Mouse (Mus musculus) spleen, postnatal 14 days (tissue): ENCODE measurements around the gene Acot2.
"Not testable (repeated sequence)": the region's sequence is repeated elsewhere in the genome, so short reads cannot be mapped to it uniquely, and the experiment has no call there.

ENCODE experiments used
- DNase-seq, 2 experiments: peaks; one replicate each; pipeline ENCODE4 v3.0.0; 2021 to 2022; ENCODE audit warnings: low spot score in 2 of 2

Gene Acot2

DNA sequence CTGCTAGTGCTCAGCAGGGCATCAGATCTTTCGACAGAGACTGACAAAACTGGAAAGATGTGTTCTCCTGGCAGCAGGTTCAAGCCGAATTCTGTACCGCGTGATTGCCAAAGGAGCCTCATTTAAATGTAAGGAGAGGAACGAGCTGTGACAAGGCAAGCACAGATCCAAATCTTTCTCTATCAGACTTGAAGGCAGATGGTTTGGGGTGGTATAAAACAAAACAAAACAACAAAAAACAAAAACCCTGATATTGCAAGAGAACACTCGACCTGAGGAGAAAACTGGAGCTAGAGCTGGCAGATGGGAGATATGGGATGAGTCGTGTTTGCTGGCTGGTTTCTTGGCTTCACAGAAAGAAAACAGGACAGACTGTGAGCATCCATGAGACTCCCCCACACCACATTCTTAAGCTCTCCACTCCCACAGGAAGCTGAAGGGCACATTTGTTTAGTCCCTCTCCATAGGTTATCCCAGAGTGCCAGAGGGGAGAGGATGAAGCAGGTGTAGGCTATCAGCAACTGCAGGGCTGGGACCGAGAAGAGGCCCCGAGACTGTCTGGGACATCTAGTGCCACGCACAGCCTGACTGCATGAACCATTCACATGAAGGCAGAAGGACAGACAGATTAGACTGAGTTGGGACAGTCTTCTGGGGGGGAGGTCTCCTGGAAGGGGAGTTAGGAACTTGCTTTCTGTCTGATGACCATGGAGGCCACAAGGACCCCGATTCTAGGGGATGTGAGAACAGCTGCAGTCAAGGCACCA lies 10.9 kb downstream of the Acot2 start:
- no peak for DNase-seq

DNA sequence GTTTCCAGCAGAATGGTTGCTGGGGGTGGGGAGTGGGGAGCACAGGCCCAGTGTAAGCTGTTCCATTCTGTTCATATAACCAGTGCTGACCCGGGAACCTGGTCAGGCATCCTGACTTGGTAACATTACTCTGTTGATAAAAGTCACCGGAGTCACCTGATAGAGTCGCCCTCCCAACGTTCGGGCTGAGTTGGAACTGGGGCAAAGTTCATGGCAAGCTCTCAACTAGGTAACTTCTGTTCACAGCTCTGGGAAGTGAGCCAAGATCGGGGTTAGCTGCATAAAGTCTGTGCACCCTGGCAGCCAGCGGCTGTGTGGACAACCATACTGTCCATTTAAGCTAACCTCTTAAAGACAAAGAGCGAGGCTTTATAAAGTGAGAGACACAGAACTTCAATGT lies 11.6 kb downstream of the Acot2 start:
- not testable (repeated sequence) for DNase-seq

DNA sequence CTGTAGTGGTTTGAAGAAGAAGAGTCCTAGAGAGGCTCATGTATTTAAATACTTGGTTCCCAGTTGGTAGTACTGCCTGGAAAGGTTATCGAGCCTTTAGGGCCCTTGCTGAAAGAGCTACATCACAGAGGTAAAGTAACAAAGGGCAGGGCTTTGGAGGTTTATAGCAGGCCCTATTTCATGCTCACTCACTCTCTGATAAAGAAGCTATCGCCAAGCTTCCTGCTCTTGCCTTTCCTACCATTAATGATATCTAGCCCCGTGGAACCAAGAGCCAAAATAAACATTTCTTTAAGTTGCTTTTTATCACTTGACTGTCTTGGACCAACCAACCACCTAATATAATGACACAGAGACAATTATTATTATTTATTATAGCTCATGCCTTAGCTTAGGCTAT lies 12.8 kb downstream of the Acot2 start:
- DNase-seq = no peak

DNA sequence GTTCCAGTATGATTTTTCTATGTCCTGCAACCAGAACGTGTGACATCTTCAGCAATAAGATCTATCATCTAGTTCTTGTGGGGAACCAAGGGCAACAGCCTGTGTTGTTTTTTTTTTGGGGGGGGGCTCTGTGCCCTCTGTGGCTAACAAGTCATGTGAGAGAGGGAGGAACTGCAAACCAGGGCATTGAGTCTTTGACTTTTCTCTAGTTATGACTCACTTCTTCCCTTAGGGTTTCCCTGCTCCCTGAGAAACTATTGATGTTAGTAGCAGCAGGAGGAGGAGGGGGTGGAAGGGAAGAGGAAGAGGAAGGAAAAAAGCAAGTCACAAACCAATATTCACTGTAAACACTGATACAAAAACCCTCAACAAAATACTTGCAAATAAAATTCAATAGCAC lies 16.2 kb downstream of the Acot2 start:
- no peak for DNase-seq

GRCm38 (mm10) chr12:84008251-84008650 lies 20.6 kb downstream of the Acot2 start:
- no peak for DNase-seq

DNA sequence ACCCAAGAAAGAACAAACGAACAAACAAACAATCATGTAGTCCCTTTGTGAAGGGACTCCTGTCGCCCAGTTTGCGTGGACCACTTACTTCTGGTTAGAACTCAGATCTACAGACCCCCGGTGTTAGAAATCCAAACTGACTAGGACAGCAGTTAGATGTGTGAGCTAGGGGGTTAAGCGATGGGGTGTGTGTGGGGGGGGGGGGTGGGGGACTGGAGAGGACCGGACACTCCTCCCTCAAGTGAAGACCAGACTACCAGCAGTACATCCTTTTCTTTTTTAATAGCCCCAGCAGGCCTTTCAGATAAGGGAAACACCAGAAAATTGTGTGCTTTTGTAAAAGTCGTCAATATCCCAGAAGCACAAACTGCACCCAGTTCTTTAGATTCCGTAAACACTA lies 21.1 kb downstream of the Acot2 start:
- no peak for DNase-seq

GRCm38 (mm10) chr12:84009171-84009965 lies 21.7 kb downstream of the Acot2 start, which contains the start of gene Acot1:
TSS of gene Acot1 (plus strand) at chr12:84009490.
- DNase-seq = peak in 1 of 2 experiments; percentile 15

DNA sequence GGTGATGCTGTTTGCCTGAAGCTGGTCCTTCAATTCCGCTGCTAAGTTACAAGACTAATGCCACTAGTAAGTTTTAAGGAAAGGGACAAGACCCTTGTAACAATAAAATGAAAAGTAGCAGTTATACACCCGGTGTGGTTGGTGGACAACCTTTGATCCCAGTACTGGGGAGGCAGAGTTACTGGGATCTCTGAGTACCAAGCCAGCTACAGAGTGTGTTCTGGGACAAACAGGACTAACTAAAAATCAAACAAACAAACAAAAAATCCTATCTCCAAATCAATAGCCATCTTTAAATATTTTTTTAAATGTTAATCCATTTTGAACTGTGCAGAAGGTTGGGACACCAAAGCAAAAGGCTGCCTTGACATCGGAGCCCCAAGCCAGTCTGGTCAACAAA lies 22.5 kb downstream of the Acot2 start:
- no peak for DNase-seq

- no peak for DNase-seq
Measured at GRCm38 (mm10) chr12:84011251-84012040, 23.8 kb downstream of the Acot2 start.

GRCm38 (mm10) chr12:84013130-84013529 lies 25.5 kb downstream of the Acot2 start:
- no peak for DNase-seq

- DNase-seq = no peak
Measured at GRCm38 (mm10) chr12:84013701-84014100, 26.0 kb downstream of the Acot2 start.

DNA sequence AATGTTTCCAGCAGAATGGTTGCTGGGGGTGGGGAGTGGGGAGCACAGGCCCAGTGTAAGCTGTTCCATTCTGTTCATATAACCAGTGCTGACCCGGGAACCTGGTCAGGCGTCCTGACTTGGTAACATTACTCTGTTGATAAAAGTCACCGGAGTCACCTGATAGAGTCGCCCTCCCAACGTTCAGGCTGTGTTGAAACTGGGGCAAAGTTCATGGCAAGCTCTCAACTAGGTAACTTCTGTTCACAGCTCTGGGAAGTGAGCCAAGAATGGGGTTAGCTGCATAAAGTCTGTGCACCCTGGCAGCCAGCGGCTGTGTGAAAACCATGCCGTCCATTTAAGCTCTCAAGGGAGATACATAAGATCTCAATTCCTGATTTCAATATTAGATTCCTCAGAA lies 32.9 kb downstream of the Acot2 start:
- DNase-seq = peak in 1 of 2 experiments; percentile 8

- not testable (repeated sequence) for DNase-seq
Measured at GRCm38 (mm10) chr12:84022266-84022665, 34.6 kb downstream of the Acot2 start.

- no peak for DNase-seq
Measured at GRCm38 (mm10) chr12:84023052-84023745, 35.5 kb downstream of the Acot2 start.

DNA sequence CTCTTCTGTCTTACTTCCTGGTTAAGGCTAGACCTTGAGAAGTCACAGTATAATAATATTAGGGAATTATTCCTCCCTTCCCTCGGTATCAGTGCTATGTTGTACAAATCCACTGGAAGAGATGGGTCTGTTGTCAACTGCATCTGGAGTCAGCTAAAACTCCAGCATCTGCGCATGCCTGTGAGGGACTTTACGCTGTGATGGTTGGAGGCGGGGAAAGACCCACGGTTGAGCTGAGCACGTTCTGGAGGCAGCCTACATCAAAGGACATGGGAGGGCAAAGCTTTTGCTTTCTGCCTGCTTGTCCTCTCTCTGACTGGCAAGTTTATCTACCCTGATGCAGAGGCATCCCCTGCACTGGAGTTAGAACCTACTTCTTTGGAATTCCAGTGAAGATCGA lies 38.2 kb downstream of the Acot2 start:
- DNase-seq = no peak

- not testable (repeated sequence) for DNase-seq
Measured at GRCm38 (mm10) chr12:84028328-84028727, 40.7 kb downstream of the Acot2 start.

- DNase-seq = not testable (repeated sequence)
Measured at GRCm38 (mm10) chr12:84029043-84029442, 41.4 kb downstream of the Acot2 start.

GRCm38 (mm10) chr12:84030659-84031332 lies 43.1 kb downstream of the Acot2 start:
- DNase-seq = peak; percentile 36 to 62

GRCm38 (mm10) chr12:84032854-84033253 lies 45.2 kb downstream of the Acot2 start:
- no peak for DNase-seq

DNA sequence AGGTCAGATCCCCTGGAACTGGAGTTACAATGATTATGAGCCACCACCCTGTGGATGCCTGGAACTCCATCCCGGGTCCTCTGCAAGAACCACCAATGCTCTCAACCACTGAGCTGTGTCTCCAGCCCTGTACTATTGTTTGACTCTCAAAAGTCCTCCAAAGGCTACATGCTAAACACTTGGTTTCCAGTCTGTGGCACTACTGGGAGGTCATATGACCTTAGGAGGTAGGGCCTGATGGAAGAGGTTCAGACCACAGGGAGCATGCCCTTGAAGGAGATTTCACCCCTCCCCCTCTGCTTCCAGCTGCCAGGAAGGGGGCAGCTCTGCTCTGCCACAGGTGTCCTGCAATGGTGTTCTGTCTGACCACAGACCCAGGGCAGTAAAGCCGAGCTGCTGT lies 45.6 kb downstream of the Acot2 start:
- not testable (repeated sequence) for DNase-seq

GRCm38 (mm10) chr12:84034108-84034507 lies 46.4 kb downstream of the Acot2 start:
- no peak for DNase-seq
